Mouse (Mus musculus): Measurements from ENCODE around the gene Cnfn. TPM values are rescaled to one million over a fixed set of nuclear protein-coding genes. Genes with fewer than 3 reads are reported as not detected.

Cnfn gene
- polyA plus RNA-seq, 1 experiment = not detected

GRCm38 (mm10) chr7:25341000-25341784 lies 28.3 kb downstream of the Cnfn start:
- no peak for TF ChIP-seq GATA1 (IDR thresholded peaks at IDR 0.05; ENCODE audit: low read length)

- no peak for TF ChIP-seq GATA1 (IDR thresholded peaks at IDR 0.05; ENCODE audit: low read length)
These were observed 30.2 kb downstream of the Cnfn start for GRCm38 (mm10) chr7:25339329-25339728.

GRCm38 (mm10) chr7:25334472-25334871 lies 35.1 kb downstream of the Cnfn start:
- TF ChIP-seq GATA1 (IDR thresholded peaks at IDR 0.05; ENCODE audit: low read length) = no peak

GRCm38 (mm10) chr7:25333596-25334307 lies 35.8 kb downstream of the Cnfn start:
- TF ChIP-seq GATA1 (IDR thresholded peaks at IDR 0.05; ENCODE audit: low read length) = no peak

- TF ChIP-seq GATA1 (IDR thresholded peaks at IDR 0.05; ENCODE audit: low read length) = no peak
These were observed 43.3 kb downstream of the Cnfn start for GRCm38 (mm10) chr7:25326233-25326632.

- no peak for TF ChIP-seq GATA1 (IDR thresholded peaks at IDR 0.05; ENCODE audit: low read length)
These were observed 46.3 kb downstream of the Cnfn start for GRCm38 (mm10) chr7:25323219-25323618.

- no peak for TF ChIP-seq GATA1 (IDR thresholded peaks at IDR 0.05; ENCODE audit: low read length)
These were observed 47.5 kb downstream of the Cnfn start for GRCm38 (mm10) chr7:25322058-25322484.

Other genes with a start within 250 kb of the Cnfn start
- 0.38 and 0.41 TPM in 2 replicates for gene Pou2f2, start 190.0 kb downstream of the Cnfn start, polyA plus RNA-seq (2012)
- 81.6 and 102 TPM in 2 replicates for gene Dedd2, start 149.1 kb downstream of the Cnfn start, polyA plus RNA-seq (2012)
- gene Zfp526, start 148.3 kb downstream of the Cnfn start, polyA plus RNA-seq (2012) = 56.1 and 57.4 TPM in 2 replicates
- gene Gsk3a, start 131.9 kb downstream of the Cnfn start, polyA plus RNA-seq (2012) = 169 and 188 TPM in 2 replicates
- gene Erf, start 119.0 kb downstream of the Cnfn start, polyA plus RNA-seq (2012) = 136 and 176 TPM in 2 replicates
- 729 and 741 TPM in 2 replicates for gene Cic, start 102.0 kb downstream of the Cnfn start, polyA plus RNA-seq (2012)
- 119 and 158 TPM in 2 replicates for gene Pafah1b3, start 71.7 kb downstream of the Cnfn start, polyA plus RNA-seq (2012)
- gene Prr19, start 68.3 kb downstream of the Cnfn start, polyA plus RNA-seq (2012) = 0.06 TPM in 1 of 2 replicates, not detected in the other
- gene Tmem145, start 63.6 kb downstream of the Cnfn start, polyA plus RNA-seq (2012) = 0.06 TPM in 1 of 2 replicates, not detected in the other
- 34.5 and 36.9 TPM in 2 replicates for gene Megf8, start 52.6 kb downstream of the Cnfn start, polyA plus RNA-seq (2012)
- gene Lipe, start 29.0 kb upstream of the Cnfn start, polyA plus RNA-seq (2012) = 14.8 and 17.6 TPM in 2 replicates
- gene Cxcl17, start 43.2 kb upstream of the Cnfn start, polyA plus RNA-seq (2012) = not detected in 2 replicates
- gene Ceacam1, start 107.9 kb upstream of the Cnfn start, polyA plus RNA-seq (2012) = not detected in 2 replicates
- gene Ceacam2, start 170.1 kb upstream of the Cnfn start, polyA plus RNA-seq (2012) = not detected in 2 replicates
- gene Erich4, start 246.2 kb upstream of the Cnfn start, polyA plus RNA-seq (2012) = not detected in 2 replicates
- gene Dmac2, start 249.7 kb upstream of the Cnfn start, polyA plus RNA-seq (2012) = 41.9 and 45.5 TPM in 2 replicates

Measured in G1E-ER4 (cell line).